Mouse (Mus musculus) myocyte (in vitro differentiated cells): ENCODE results near the gene Nfil3.

Experiments
- E2F4 ChIP-seq: IDR thresholded peaks from one replicate; pipeline ENCODE4 v1.6.1; 2011; ENCODE audit warnings: mild to moderate bottlenecking, control low read depth, moderate library complexity; ENCODE audit not compliant: insufficient read depth
- POLR2A ChIP-seq: IDR thresholded peaks from one replicate; pipeline ENCODE4 v1.6.1; 2011; ENCODE audit warnings: low read depth, mild to moderate bottlenecking, control low read depth, moderate library complexity; ENCODE audit not compliant: insufficient read length
- SRF ChIP-seq: IDR thresholded peaks from one replicate; pipeline ENCODE4 v1.6.1; 2011; ENCODE audit warnings: low read depth; ENCODE audit not compliant: control insufficient read depth, insufficient read length
- TCF12 ChIP-seq: IDR thresholded peaks from one replicate; pipeline ENCODE4 v1.6.1; 2011; ENCODE audit warnings: mild to moderate bottlenecking, control low read depth; ENCODE audit not compliant: poor library complexity, insufficient read depth, severe bottlenecking
- USF1 ChIP-seq: IDR thresholded peaks from one replicate; pipeline ENCODE4 v1.6.1; 2011; ENCODE audit warnings: low read depth, mild to moderate bottlenecking, control low read depth, moderate library complexity

DNA sequence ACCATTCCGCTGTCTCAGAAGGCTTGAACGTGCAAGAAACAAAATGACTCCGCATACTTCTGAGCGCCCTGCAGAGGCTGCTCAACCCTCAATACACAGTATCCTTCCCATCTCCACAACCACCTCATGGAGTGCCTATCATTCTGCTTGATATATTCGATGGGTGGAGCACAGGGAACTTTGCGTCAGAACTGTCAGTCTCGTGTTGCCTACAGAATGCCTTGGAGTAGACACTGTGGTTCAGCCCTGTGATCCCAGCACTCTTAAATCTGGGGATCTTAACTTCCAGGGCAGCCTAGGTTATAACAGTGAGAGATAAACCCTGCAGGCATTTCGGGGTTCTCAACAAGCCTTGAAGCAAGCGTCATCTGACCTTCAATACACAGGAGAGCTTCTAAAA is 52.5 kb downstream of the Nfil3 start:
- no peak for TF ChIP-seq SRF
- TF ChIP-seq USF1, result no peak
- no peak for TF ChIP-seq POLR2A
- TF ChIP-seq E2F4, result no peak
- no peak for TF ChIP-seq TCF12
